Mouse (Mus musculus): ENCODE measurements around the gene Polr3e. TPM values are rescaled to one million over a fixed set of nuclear protein-coding genes. Genes with fewer than 3 reads are reported as not detected.
"Not testable (repeated sequence)": the region's sequence is repeated elsewhere in the genome, so short reads cannot be mapped to it uniquely, and the experiment has no call there.

Polr3e gene
- polyA plus RNA-seq, 1 experiment from 2014 or later, result 19.9 TPM

GRCm38 (mm10) chr7:120953591-120953990, 36.0 kb downstream of the Polr3e start:
- H3K9me3 ChIP-seq (ENCODE audit: control insufficient read depth, low read length); H3K9ac ChIP-seq (ENCODE audit: low read length); H3K27me3 ChIP-seq (ENCODE audit: control insufficient read depth, insufficient read depth, low read length); ATAC-seq (ENCODE audit: low FRiP score); H3K27ac ChIP-seq (ENCODE audit: low read depth, low read length); H3K4me1 ChIP-seq (ENCODE audit: control insufficient read depth, insufficient read depth, low read length); H3K4me3 ChIP-seq (ENCODE audit: low read depth, low read length); H3K36me3 ChIP-seq (ENCODE audit: control insufficient read depth, insufficient read depth, low read length); H3K4me2 ChIP-seq; DNase-seq (ENCODE audit: low spot score, missing footprints): not testable (repeated sequence)
- WGBS, result 84% methylated on average over 7 of the region's 7 CpGs

DNA sequence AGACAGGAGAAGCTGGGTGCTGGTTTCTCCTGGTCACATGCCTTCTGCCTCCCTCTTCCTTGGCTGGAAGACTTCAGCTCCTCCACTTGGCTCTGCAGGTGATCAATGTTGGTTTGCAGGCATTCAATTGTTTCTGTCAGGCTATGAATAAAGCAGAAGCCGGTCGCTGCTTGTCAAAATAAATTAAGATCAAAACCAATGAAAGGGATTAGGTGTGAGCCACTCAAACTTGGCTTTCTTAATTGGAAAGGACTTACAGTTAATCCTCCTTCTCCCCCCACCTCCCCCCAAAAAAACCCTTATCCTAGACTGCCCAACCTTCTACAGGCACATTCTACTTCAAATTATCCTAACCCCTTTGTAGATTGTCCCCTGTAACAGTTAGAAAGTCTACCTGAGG, 42.6 kb downstream of the Polr3e start:
- peaks cover 8% of the 10 kb centered on the region; the same call in 1 of the 2 replicates for H3K36me3 ChIP-seq (ENCODE audit: control insufficient read depth, insufficient read depth, low read length)
- H3K4me2 ChIP-seq, result no peak overlapping the region
- H3K4me1 ChIP-seq (ENCODE audit: control insufficient read depth, insufficient read depth, low read length), result no peaks in the 10 kb centered on the region
- H3K27me3 ChIP-seq (ENCODE audit: control insufficient read depth, insufficient read depth, low read length), result no peaks in the 10 kb centered on the region
- ATAC-seq (ENCODE audit: low FRiP score) (no peak), DNase-seq (ENCODE audit: low spot score, missing footprints) (no peak)
- WGBS, result 53% methylated on average over 2 of the region's 2 CpGs
- H3K27ac ChIP-seq (ENCODE audit: low read depth, low read length), result no peak overlapping the region
- H3K9ac ChIP-seq (ENCODE audit: low read length), result no peak overlapping the region
- H3K4me3 ChIP-seq (ENCODE audit: low read depth, low read length), result no peak overlapping the region
- H3K9me3 ChIP-seq (ENCODE audit: control insufficient read depth, low read length), result no peaks in the 10 kb centered on the region

- no peak for DNase-seq (ENCODE audit: low spot score, missing footprints)
- 79% methylated on average over 6 of the region's 6 CpGs for WGBS
- Histone ChIP-seq H3K9ac (ENCODE audit: low read length) (no peak overlapping the region), H3K9me3 (ENCODE audit: control insufficient read depth, low read length) (no peaks in the 10 kb centered on the region), H3K4me1 (ENCODE audit: control insufficient read depth, insufficient read depth, low read length) (no peaks in the 10 kb centered on the region), H3K4me2 (no peak overlapping the region), H3K27ac (ENCODE audit: low read depth, low read length) (no peak overlapping the region), H3K36me3 (ENCODE audit: control insufficient read depth, insufficient read depth, low read length) (peaks cover 8% of the 10 kb centered on the region; the same call in 1 of the 2 replicates), H3K4me3 (ENCODE audit: low read depth, low read length) (no peak overlapping the region), H3K27me3 (ENCODE audit: control insufficient read depth, insufficient read depth, low read length) (no peaks in the 10 kb centered on the region)
- no peak for ATAC-seq (ENCODE audit: low FRiP score)
Measured at GRCm38 (mm10) chr7:120960601-120961000, 43.1 kb downstream of the Polr3e start.

GRCm38 (mm10) chr7:120961893-120962292, 44.3 kb downstream of the Polr3e start:
- Histone ChIP-seq H3K9ac (ENCODE audit: low read length) (no peak overlapping the region), H3K4me3 (ENCODE audit: low read depth, low read length) (no peak overlapping the region), H3K36me3 (ENCODE audit: control insufficient read depth, insufficient read depth, low read length) (peaks cover 8% of the 10 kb centered on the region; the same call in 1 of the 2 replicates), H3K4me2 (no peak overlapping the region), H3K9me3 (ENCODE audit: control insufficient read depth, low read length) (no peaks in the 10 kb centered on the region), H3K27ac (ENCODE audit: low read depth, low read length) (no peak overlapping the region), H3K4me1 (ENCODE audit: control insufficient read depth, insufficient read depth, low read length) (no peaks in the 10 kb centered on the region), H3K27me3 (ENCODE audit: control insufficient read depth, insufficient read depth, low read length) (no peaks in the 10 kb centered on the region)
- 79% methylated on average over 3 of the region's 3 CpGs for WGBS
- ATAC-seq (ENCODE audit: low FRiP score), result no peak
- no peak for DNase-seq (ENCODE audit: low spot score, missing footprints)

- Histone ChIP-seq H3K4me2 (no peak overlapping the region), H3K4me1 (ENCODE audit: control insufficient read depth, insufficient read depth, low read length) (no peaks in the 10 kb centered on the region), H3K4me3 (ENCODE audit: low read depth, low read length) (no peak overlapping the region), H3K9ac (ENCODE audit: low read length) (no peak overlapping the region), H3K36me3 (ENCODE audit: control insufficient read depth, insufficient read depth, low read length) (peaks cover 4% of the 10 kb centered on the region; the same call in 1 of the 2 replicates), H3K27ac (ENCODE audit: low read depth, low read length) (no peak overlapping the region), H3K9me3 (ENCODE audit: control insufficient read depth, low read length) (no peaks in the 10 kb centered on the region), H3K27me3 (ENCODE audit: control insufficient read depth, insufficient read depth, low read length) (no peaks in the 10 kb centered on the region)
- ATAC-seq (ENCODE audit: low FRiP score), result no peak
- no peak for DNase-seq (ENCODE audit: low spot score, missing footprints)
- 94% methylated on average over 5 of the region's 5 CpGs for WGBS
Measured at GRCm38 (mm10) chr7:120963126-120963525, 45.6 kb downstream of the Polr3e start.

DNA sequence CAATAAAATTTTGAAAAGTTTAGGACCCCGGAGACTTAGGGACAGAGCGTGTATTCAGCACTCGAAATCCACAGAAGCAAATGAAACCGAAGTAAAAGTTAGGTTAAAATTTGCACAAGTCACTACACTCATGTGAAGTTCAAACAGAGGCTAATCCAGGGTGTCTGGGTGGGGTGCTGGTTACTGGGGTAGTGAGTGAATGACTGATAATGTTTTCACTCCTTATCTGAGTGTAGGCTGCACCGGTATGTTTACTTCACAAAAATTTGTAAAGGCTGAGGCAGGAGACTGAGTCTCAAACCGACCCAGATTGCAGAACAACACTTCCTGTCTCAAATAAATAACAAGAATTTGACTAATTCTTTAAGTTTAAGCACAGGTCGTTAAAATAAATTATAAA, 51.7 kb downstream of the Polr3e start:
- Histone ChIP-seq H3K9me3 (ENCODE audit: control insufficient read depth, low read length) (no peaks in the 10 kb centered on the region), H3K4me1 (ENCODE audit: control insufficient read depth, insufficient read depth, low read length) (no peaks in the 10 kb centered on the region), H3K36me3 (ENCODE audit: control insufficient read depth, insufficient read depth, low read length) (no peaks in the 10 kb centered on the region; the same call in 1 of the 2 replicates), H3K27me3 (ENCODE audit: control insufficient read depth, insufficient read depth, low read length) (no peaks in the 10 kb centered on the region), H3K27ac (ENCODE audit: low read depth, low read length) (no peak overlapping the region), H3K4me2 (no peak overlapping the region), H3K9ac (ENCODE audit: low read length) (no peak overlapping the region), H3K4me3 (ENCODE audit: low read depth, low read length) (no peak overlapping the region)
- ATAC-seq (ENCODE audit: low FRiP score) (no peak), DNase-seq (ENCODE audit: low spot score, missing footprints) (no peak)
- WGBS, result 87% methylated on average over 7 of the region's 7 CpGs

- ATAC-seq (ENCODE audit: low FRiP score), result no peak
- no peak overlapping the region for H3K4me2 ChIP-seq
- no peak overlapping the region for H3K9ac ChIP-seq (ENCODE audit: low read length)
- no peaks in the 10 kb centered on the region for H3K27me3 ChIP-seq (ENCODE audit: control insufficient read depth, insufficient read depth, low read length)
- no peaks in the 10 kb centered on the region for H3K4me1 ChIP-seq (ENCODE audit: control insufficient read depth, insufficient read depth, low read length)
- no peaks in the 10 kb centered on the region for H3K9me3 ChIP-seq (ENCODE audit: control insufficient read depth, low read length)
- no peak overlapping the region for H3K4me3 ChIP-seq (ENCODE audit: low read depth, low read length)
- no peak for DNase-seq (ENCODE audit: low spot score, missing footprints)
- WGBS, result 95% methylated on average over 5 of the region's 5 CpGs
- H3K27ac ChIP-seq (ENCODE audit: low read depth, low read length), result no peak overlapping the region
- H3K36me3 ChIP-seq (ENCODE audit: control insufficient read depth, insufficient read depth, low read length), result no peaks in the 10 kb centered on the region; the same call in 1 of the 2 replicates
Measured at GRCm38 (mm10) chr7:120970112-120970511, 52.6 kb downstream of the Polr3e start.

- H3K36me3 ChIP-seq (ENCODE audit: control insufficient read depth, insufficient read depth, low read length); H3K27me3 ChIP-seq (ENCODE audit: control insufficient read depth, insufficient read depth, low read length); H3K9ac ChIP-seq (ENCODE audit: low read length); H3K4me3 ChIP-seq (ENCODE audit: low read depth, low read length); H3K4me2 ChIP-seq; H3K27ac ChIP-seq (ENCODE audit: low read depth, low read length); ATAC-seq (ENCODE audit: low FRiP score); H3K9me3 ChIP-seq (ENCODE audit: control insufficient read depth, low read length); H3K4me1 ChIP-seq (ENCODE audit: control insufficient read depth, insufficient read depth, low read length); DNase-seq (ENCODE audit: low spot score, missing footprints): not testable (repeated sequence)
- WGBS, result 73% methylated on average over 2 of the region's 2 CpGs
Measured at GRCm38 (mm10) chr7:120972471-120972870, 54.9 kb downstream of the Polr3e start.

- no peak overlapping the region for H3K4me2 ChIP-seq
- 95% methylated on average over 3 of the region's 3 CpGs for WGBS
- no peaks in the 10 kb centered on the region for H3K36me3 ChIP-seq (ENCODE audit: control insufficient read depth, insufficient read depth, low read length)
- no peaks in the 10 kb centered on the region for H3K9me3 ChIP-seq (ENCODE audit: control insufficient read depth, low read length)
- H3K27ac ChIP-seq (ENCODE audit: low read depth, low read length), result no peak overlapping the region
- H3K4me1 ChIP-seq (ENCODE audit: control insufficient read depth, insufficient read depth, low read length), result no peaks in the 10 kb centered on the region
- no peak overlapping the region for H3K4me3 ChIP-seq (ENCODE audit: low read depth, low read length)
- no peaks in the 10 kb centered on the region for H3K27me3 ChIP-seq (ENCODE audit: control insufficient read depth, insufficient read depth, low read length)
- H3K9ac ChIP-seq (ENCODE audit: low read length), result no peak overlapping the region
- no peak for ATAC-seq (ENCODE audit: low FRiP score)
- no peak for DNase-seq (ENCODE audit: low spot score, missing footprints)
Measured at GRCm38 (mm10) chr7:120974001-120974400, 56.5 kb downstream of the Polr3e start.

GRCm38 (mm10) chr7:120977063-120977462, 59.5 kb downstream of the Polr3e start:
- ATAC-seq (ENCODE audit: low FRiP score), result no peak
- 80% methylated on average over 7 of the region's 7 CpGs for WGBS

More at GRCm38 (mm10) chr7:120977063-120977462, 59.5 kb downstream of the Polr3e start:
- no peaks in the 10 kb centered on the region for H3K36me3 ChIP-seq (ENCODE audit: control insufficient read depth, insufficient read depth, low read length)
- no peaks in the 10 kb centered on the region for H3K27me3 ChIP-seq (ENCODE audit: control insufficient read depth, insufficient read depth, low read length)
- no peak overlapping the region for H3K9ac ChIP-seq (ENCODE audit: low read length)
- H3K4me1 ChIP-seq (ENCODE audit: control insufficient read depth, insufficient read depth, low read length), result peaks cover 6% of the 10 kb centered on the region; the same call in 1 of the 2 replicates
- no peak overlapping the region for H3K4me3 ChIP-seq (ENCODE audit: low read depth, low read length)
- DNase-seq (ENCODE audit: low spot score, missing footprints), result no peak
- no peak overlapping the region for H3K27ac ChIP-seq (ENCODE audit: low read depth, low read length)
- no peaks in the 10 kb centered on the region for H3K9me3 ChIP-seq (ENCODE audit: control insufficient read depth, low read length)
- no peak overlapping the region for H3K4me2 ChIP-seq

Measured in midbrain, embryonic 11.5 days (tissue).